Mouse (Mus musculus) left cerebral cortex, postnatal 10 days (tissue): Measurements from ENCODE around the gene Tmem132c. TPM values are rescaled to one million over a fixed set of nuclear protein-coding genes. Genes with fewer than 3 reads are reported as not detected.

Experiments
- DNase-seq, 2 experiments: peaks; one replicate each; pipeline ENCODE4 v3.0.0; 2021 to 2022; ENCODE audit warnings: low spot score in 2 of 2, mixed read lengths in 1 of 2; ENCODE audit errors: extremely low spot score in 1 of 2
- intact Hi-C: fragments of 180-260 bp; cut with DNase I; formaldehyde crosslinking; loops from one replicate; pipeline ENCODE4 v1.15.1; 2025
- total RNA-seq, 2 experiments: library from RNA; stranded (reverse); gene quantifications; 2 replicates each; pipeline ENCODE4 v1.2.3; 2021

Gene Tmem132c
- total RNA-seq, 2 experiments from 2014 or later, result 7.8 to 7.9 TPM

DNA sequence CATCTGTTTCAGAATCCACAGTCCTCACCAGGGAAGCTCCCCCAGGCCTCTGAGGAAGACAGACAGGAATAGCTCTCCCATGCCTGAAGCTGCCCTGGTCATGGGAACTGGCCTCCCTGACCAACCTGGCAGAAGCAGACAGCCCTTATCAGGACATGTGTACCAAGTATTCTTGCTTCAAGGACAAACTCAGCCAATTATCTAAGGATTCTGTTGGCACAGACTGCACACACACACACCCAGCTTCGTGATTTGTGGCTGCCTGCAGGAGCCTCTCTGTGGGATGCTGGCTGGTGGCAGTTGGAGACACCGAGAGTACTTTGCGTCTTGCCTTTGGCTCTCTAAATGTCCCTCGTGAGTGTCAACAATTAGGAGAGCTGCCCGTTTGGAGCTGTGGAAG, 226.5 kb downstream of the Tmem132c start:
- intact Hi-C loops, result no loop called here

DNA sequence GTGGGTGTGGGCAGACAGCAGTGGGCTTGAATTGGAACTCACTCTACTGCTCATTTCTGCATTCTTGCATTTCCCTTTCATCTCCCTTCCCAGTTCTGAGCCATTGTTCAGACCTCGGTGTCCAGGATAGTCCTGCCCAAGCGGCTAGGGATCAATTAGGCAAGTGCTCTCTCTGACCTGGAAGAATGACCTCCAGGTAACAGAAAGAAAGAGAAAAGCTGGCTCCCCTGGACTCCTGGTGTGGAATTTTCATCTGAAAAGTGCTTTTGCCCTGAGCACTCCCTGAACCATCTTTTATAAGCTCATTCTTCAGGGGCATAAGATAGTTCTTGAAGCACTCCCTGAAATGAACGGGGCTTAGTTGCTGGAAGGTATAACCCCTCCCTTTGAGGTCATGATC, 228.7 kb downstream of the Tmem132c start:
- intact Hi-C loops, result no loop called here
- no peak for DNase-seq

More for the DNA sequence above, 226.5 kb downstream of the Tmem132c start:
- DNase-seq, result no peak

DNA sequence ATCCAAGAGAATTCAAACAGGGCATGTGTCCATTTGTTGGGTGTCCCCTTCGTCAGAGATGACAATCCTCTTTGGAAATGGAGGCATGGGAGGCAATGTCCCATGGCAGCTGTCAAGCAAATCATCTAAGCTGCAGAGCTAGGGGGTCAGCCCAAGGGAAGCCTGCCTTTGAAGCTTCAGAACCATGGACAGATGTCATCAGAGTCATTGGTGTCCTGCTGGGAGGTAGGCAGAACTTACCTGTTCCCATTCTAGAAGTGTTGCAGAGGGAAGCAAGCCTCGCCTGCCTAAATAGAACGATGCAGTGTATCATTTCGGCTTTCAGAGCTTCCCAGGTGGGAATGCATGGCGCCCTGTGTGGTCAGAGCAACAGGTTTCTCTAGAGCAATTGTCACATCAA, 230.3 kb downstream of the Tmem132c start:
- DNase-seq, result no peak
- intact Hi-C loops, result no loop called here

DNA sequence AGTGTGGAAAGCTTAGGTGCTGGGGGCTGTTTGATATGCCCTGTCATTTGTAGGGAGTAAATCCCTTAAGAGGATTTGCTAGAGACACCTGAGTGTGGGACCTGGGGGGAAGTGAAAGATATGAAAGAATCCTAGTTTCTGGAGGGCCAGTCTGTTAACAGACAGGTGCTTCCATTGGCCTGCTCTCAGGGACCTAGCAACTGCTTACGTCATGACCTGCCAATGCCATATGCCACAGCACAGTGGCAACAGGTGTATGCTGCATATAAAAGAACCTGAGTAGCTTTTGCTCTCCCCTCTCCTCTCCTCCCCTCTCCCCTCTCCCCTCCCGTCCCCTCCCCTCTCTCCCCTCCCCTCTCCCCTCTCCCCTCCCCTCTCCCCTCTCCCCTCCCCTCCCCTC, 232.1 kb downstream of the Tmem132c start:
- no peak for DNase-seq
- intact Hi-C loops, result no loop called here

DNA sequence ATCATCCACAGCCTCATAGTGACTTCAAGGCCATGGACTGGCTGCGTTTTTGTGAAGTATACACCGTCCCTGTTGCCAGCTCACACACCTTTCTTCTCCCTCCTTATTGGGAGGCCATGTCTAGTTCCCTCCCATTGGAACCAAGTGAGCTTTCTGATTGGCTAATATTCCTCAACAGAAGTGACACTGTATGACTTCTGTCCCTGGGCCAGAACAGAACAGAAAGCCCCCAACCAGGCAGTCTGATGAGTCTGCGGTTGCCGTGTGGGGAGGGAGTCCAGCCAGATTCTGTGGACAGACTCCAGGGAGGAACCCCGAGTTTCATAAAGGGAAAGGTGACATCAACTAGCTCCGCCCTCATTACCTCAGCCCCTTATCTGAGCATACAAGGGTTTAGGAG, 233.2 kb downstream of the Tmem132c start:
- intact Hi-C loops, result no loop called here
- DNase-seq, result no peak

- no peak for DNase-seq
- intact Hi-C loops, result no loop called here
These were observed 236.2 kb downstream of the Tmem132c start for GRCm38 (mm10) chr5:127477790-127478189.

DNA sequence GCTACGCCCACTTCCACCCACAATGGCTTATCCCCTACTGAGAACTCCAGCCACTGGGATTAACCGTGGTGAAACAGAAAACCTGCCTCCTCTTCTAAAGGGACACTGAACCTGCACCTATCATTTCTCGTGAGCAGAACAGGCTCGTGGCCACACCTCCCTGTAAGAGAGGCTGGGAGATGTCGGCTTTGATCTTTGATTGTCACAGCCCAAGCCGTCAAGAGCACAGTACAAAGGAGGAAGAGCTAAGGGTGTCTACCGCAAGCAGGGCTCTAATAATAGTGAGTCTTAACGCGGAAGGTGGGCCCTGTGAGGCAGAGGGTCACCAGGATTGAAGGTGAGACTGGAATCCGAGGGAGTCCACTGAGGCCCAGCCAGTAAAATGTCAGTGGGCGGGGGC, 236.7 kb downstream of the Tmem132c start:
- no peak for DNase-seq
- intact Hi-C loops, result no loop called here

DNA sequence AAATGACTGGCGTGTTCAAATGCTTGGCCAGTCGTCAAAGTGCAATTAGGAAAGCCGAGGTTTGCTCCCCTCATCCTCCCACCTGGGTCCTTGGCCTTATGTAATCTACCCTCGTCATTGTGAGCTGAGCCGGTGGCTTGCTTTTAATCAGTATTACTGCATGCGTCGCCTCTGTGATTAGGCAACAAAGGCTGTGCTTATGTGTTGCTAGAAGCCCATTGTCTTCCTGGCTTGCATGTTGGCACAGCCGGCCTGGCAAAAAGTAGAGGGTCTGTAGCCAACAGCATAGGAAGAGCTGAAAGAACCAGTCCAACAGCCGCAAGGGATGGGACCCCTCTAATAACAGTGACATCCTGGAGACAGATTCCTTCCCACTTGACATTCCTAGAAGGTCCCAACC, 239.3 kb downstream of the Tmem132c start:
- no peak for DNase-seq
- intact Hi-C loops, result loop anchor here (5.0 kb wide), 1 partner anchor 244 kb away; no protein-coding TSS in a partner anchor

DNA sequence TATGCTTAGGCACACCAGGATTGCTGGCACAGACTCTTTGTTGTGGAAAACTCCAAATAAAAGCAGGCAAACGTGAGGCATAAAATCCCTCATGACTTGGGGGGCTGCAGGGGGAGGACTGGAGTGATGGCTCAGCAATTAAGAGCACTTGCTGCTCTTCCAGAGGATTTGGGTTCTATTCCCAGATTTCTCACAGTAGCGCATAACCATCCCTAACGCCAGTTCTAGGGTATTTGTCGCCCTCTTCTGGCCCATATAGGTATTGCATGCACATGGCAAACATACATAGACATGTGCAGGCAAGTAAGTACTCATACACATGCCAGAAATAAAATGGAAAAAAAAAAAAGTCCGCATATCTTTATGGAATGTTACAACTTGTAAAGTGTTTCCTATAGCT, 239.8 kb downstream of the Tmem132c start:
- intact Hi-C loops, result loop anchor here (5.0 kb wide), 1 partner anchor 244 kb away; no protein-coding TSS in a partner anchor

DNA sequence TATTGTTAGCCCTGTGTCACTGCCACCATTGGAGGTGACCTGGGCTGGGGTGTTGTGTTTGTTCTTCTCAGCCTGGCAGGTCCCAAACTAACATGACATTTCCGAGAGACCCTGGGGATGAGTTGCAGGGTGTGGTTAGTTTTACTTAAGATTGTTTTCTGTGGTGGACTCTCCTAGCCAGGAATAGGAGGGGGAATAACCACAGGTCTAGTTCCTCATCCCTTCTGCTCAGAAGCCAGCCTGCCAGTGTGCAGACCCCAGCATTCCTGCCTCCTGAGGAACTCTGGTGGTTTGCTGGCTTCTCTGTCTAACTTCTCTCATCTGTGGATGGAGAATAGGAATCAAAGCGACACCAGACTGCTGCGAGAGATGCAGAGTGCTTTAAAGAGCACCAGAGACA, 240.7 kb downstream of the Tmem132c start:
- intact Hi-C loops, result loop anchor here (5.0 kb wide), 1 partner anchor 245 kb away; no protein-coding TSS in a partner anchor
- DNase-seq, result no peak

More for the DNA sequence above, 239.8 kb downstream of the Tmem132c start:
- peak; percentile 20 to 45 for DNase-seq

DNA sequence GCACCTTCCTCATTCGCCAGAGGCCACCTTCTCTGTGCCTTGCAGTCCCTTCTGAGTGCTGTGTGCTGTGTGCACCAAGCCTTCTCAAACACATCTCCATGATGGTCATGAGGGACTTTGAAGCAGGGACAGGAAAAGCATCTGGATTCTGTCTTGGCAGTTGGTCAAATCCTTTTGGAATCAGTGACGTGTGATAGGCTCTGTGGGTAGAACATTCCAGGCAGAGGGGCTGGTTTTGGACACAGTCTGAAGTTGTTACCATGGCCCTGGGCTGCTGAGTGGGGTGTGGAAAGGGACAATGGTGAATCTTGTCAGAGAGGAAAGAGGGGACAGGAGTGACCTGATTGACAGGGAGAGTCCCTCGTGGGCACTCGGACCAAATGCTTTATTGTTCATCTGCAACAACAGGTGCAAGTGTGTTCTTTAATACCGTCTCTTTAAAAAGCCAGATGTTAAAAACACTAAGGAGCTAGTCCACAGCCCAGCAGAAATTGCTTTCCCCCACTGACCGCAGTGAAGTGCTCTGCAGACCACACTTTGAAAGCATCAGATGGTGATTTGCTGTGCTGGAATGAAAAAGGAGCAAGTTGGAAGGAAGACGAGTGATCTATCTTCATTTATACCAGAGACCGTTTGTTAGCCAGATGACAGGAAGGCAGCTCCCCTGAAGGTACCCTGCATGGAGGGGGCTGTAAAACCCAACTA, 242.5 kb downstream of the Tmem132c start:
- intact Hi-C loops, result loop anchor here (5.0 kb wide), 1 partner anchor 247 kb away; no protein-coding TSS in a partner anchor
- DNase-seq, result no peak

DNA sequence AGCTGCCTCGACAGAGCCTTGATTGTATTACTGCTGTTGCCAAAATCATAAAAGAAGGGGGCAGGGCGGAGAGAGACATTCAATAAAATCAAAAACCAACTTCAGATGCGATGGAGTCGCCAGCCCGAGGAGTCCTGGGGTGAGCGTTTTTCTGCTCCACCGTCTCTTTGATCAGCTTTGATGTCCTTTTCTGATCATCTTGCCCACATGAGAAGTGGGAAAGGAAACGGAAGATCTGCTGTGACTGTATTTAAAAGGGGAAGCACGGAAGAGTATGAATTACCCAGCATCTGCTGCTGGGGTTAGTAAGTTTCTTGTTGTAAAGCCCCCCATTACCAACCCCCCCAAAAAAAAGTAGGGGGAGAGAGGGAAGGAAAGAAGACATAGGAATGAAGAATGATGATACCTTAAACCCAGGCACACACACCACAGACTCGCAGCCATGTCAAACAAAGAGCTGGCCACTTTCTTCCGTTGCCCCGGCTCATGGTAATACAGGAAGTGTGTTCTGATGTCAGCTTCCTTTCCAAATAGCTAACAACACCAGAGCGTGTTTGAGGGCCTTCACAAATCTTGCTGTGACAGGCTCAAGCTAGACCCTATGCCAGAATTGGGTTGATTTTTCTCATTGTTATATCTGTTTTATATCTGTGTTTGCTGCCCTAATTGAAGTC, 243.3 kb downstream of the Tmem132c start:
- intact Hi-C loops, result loop anchor here (5.0 kb wide), 1 partner anchor 248 kb away; no protein-coding TSS in a partner anchor
- DNase-seq, result no peak

- no peak for DNase-seq
- intact Hi-C loops, result no loop called here
These were observed 245.6 kb downstream of the Tmem132c start for GRCm38 (mm10) chr5:127487190-127487589.

DNA sequence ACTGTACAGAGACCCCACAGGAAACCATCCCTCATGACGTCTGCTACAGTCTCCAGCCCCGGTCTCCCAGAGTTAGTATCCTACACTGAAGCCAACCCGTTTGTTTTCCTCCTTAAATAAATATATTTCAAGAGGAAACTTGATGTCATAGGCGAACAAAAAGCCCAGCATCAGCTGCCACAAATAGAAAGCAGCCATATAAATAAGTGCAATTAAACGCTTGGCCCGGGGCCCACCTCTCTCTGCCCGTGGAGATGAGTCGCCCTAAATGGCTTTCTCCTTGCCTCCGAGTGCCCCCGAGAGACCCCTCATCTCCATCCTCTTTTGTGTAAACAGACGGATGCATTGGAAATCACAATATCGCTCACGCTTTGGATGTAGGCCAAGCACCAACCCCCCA, 247.1 kb downstream of the Tmem132c start:
- intact Hi-C loops, result no loop called here
- DNase-seq, result no peak

DNA sequence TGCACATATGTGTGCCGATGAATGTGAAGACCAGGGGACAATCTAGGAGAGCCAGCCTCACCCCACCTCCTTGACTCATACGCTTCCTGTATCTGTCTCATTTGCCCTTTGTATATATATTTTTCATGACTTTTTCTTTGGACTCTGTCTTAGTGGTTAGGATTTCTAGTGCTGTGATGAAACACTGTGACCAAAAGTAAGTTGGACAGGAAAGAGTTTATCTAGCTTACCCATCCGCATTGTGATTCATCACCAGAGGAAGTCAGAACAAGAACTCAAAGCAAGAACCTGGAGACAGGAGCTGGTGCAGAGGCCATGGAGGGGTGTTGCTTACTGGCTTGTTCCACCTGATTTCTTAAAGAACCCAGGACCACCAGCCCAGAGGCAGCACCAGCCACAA, 250.1 kb downstream of the Tmem132c start:
- DNase-seq, result no peak
- intact Hi-C loops, result no loop called here

DNA sequence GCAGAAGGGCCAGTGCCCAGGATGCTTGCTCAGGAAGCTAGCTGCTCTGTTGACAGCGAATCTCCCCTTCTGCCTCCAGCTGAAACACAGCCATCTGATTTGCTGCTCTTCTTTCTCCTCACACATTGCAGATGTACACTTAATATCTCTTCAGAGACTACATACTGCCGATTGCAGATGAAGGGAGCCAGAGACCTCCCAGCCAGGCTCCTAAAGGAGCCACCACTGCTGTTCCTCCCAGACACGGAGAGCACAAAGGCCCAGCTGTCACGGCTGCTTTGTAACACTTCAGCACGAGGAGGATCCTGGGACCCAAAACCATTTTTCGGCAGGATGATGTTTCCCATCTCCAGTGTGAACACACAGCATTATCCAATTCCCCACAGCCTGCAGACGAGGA, 255.3 kb downstream of the Tmem132c start:
- no peak for DNase-seq
- intact Hi-C loops, result no loop called here

GRCm38 (mm10) chr5:127499151-127499827, 257.7 kb downstream of the Tmem132c start:
- DNase-seq, result no peak
- intact Hi-C loops, result no loop called here

GRCm38 (mm10) chr5:127502838-127503237, 261.2 kb downstream of the Tmem132c start:
- intact Hi-C loops, result loop anchor here (10.0 kb wide), 1 partner anchor 942 kb away; no protein-coding TSS in a partner anchor
- no peak for DNase-seq

DNA sequence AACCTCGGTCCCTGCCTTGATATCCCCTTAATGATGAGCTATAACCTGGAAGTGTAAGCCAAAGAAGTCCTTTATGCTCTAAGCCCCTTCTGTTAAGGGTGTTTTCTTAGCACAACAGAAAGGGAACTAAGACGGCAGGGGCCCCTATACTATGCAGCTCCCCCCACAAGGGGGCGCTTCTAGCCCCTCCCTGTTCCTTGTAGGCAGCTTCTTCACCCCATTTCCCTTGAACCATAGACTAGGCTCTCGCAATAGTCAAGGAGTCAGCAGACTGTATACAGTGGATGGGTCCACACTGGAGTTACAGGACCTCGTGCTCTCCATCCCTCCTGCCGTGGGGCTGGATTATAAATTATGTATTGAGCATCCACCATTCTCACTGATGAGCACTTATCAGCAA, 264.1 kb downstream of the Tmem132c start:
- intact Hi-C loops, result loop anchor here (10.0 kb wide), 1 partner anchor 939 kb away; no protein-coding TSS in a partner anchor
- no peak for DNase-seq

DNA sequence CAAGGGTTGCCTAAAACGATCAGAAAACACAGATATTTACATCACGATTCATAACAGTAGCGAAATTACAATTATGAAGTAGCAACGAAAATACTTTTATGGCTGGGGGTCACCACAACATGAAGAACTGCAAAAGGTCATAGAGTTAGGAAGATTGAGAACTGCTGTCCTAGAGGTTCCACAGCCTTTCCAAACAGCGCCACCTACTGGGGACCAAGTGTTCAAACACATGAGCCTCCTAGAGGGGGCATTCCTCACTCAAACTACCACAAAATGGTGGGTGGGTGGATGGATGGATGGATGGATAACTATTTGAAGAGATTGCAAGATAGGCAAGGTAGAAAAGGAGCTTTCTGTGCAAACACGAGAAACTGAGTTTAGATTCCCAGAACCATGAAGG, 270.0 kb downstream of the Tmem132c start:
- DNase-seq, result no peak
- intact Hi-C loops, result no loop called here
